Mouse (Mus musculus) neural tube, embryonic 14.5 days (tissue): Measurements from ENCODE around the gene Zfp775. TPM values are rescaled to one million over a fixed set of nuclear protein-coding genes. Genes with fewer than 3 reads are reported as not detected.
"Not testable (repeated sequence)": the region's sequence is repeated elsewhere in the genome, so short reads cannot be mapped to it uniquely, and the experiment has no call there.

Experiments
- ATAC-seq: fragments of 200-750 bp; cut with Nextera tagmentation; 2 replicates; pipeline ENCODE4 v1.8.0; 2017; ENCODE audit warnings: low read depth, mild to moderate bottlenecking, moderate TSS enrichment, moderate library complexity
- H3K27ac ChIP-seq: fragments of 300-500 bp; sonication (generic); 2 replicates; pipeline ENCODE4 v1.5.1; 2014; ENCODE audit warnings: low read depth, mild to moderate bottlenecking, control low read depth, low read length, moderate library complexity, mixed read lengths
- H3K27me3 ChIP-seq: fragments of 300-500 bp; sonication (generic); 2 replicates; pipeline ENCODE4 v1.6.1; 2014; ENCODE audit warnings: low read length; ENCODE audit not compliant: control insufficient read depth, insufficient read depth
- H3K36me3 ChIP-seq: fragments of 300-500 bp; sonication (generic); 2 replicates; pipeline ENCODE4 v1.6.1; 2014; ENCODE audit warnings: low read length, mixed read lengths; ENCODE audit not compliant: control insufficient read depth, insufficient read depth
- H3K4me1 ChIP-seq: fragments of 300-500 bp; sonication (generic); 2 replicates; pipeline ENCODE4 v1.6.1; 2014; ENCODE audit warnings: low read length; ENCODE audit not compliant: control insufficient read depth, insufficient read depth
- H3K4me2 ChIP-seq: fragments of 300-500 bp; sonication (generic); 2 replicates; pipeline ENCODE4 v1.6.1; 2014; ENCODE audit warnings: mild to moderate bottlenecking, low read depth, low read length, control low read depth
- H3K4me3 ChIP-seq: fragments of 300-500 bp; sonication (generic); 2 replicates; pipeline ENCODE4 v1.5.1; 2014; ENCODE audit warnings: low read depth, low read length, control low read depth, mixed read lengths
- H3K9ac ChIP-seq: fragments of 300-500 bp; sonication (generic); replicated peaks from 2 replicates; pipeline ENCODE4 v1.6.1; 2014; ENCODE audit warnings: low read depth, mild to moderate bottlenecking, control low read depth, low read length, mixed read lengths
- H3K9me3 ChIP-seq: fragments of 300-500 bp; sonication (generic); 2 replicates; pipeline ENCODE4 v1.6.1; 2016; ENCODE audit warnings: low read length; ENCODE audit not compliant: control insufficient read depth
- WGBS: fragments of 180-500 bp; shearing (Covaris S2); extraction: QIAGEN DNeasy Blood & Tissue Kit; methylation state at CpG from one replicate; pipeline ENCODE4 v1.1.7; 2014; 5-methylcytosine and 5-hydroxymethylcytosine counted together
- polyA plus RNA-seq: library from polyadenylated mRNA; unstranded; fragments of >200 nt; fragmentation: Nextera tagmentation; extraction: Ambion mirVana; gene quantifications from 2 replicates; pipeline ENCODE4 v1.2.1, GENCODE M21; 2014

Zfp775 gene
- polyA plus RNA-seq, 1 experiment from 2014 or later: 12.3 TPM

GRCm38 (mm10) chr6:48620031-48620430 lies 18.2 kb downstream of the Zfp775 start:
- Histone ChIP-seq H3K36me3 (peaks cover 18% of the 10 kb centered on the region), H3K27ac (no peak overlapping the region), H3K4me3 (no peak overlapping the region), H3K4me1 (no peaks in the 10 kb centered on the region), H3K9me3 (no peaks in the 10 kb centered on the region), H3K27me3 (no peaks in the 10 kb centered on the region), H3K4me2 (no peak overlapping the region), H3K9ac (no peak overlapping the region)
- 95% methylated on average over 30 of the region's 30 CpGs for WGBS
- ATAC-seq: no peak

- H3K36me3 ChIP-seq: peaks cover 18% of the 10 kb centered on the region
- WGBS: 90% methylated on average over 8 of the region's 8 CpGs
- not testable (repeated sequence) for H3K27ac ChIP-seq, H3K27me3 ChIP-seq, ATAC-seq, H3K4me1 ChIP-seq, H3K4me3 ChIP-seq, H3K9ac ChIP-seq, H3K9me3 ChIP-seq, H3K4me2 ChIP-seq
These were observed 20.5 kb downstream of the Zfp775 start for GRCm38 (mm10) chr6:48622186-48622843.

- H3K27me3 ChIP-seq: 0 out of 2 replicates have a peak, but pooled peaks cover 7% of the 10 kb centered on the region
- H3K27ac ChIP-seq: no peak overlapping the region
- no peak overlapping the region for H3K4me3 ChIP-seq
- no peak overlapping the region for H3K4me2 ChIP-seq
- no peak for ATAC-seq
- 29% methylated on average over 1 of the region's 1 CpGs for WGBS
- peaks cover 18% of the 10 kb centered on the region for H3K36me3 ChIP-seq
- H3K9me3 ChIP-seq: no peaks in the 10 kb centered on the region
- H3K4me1 ChIP-seq: no peaks in the 10 kb centered on the region
- no peak overlapping the region for H3K9ac ChIP-seq
These were observed 21.6 kb downstream of the Zfp775 start for GRCm38 (mm10) chr6:48623460-48623859.

GRCm38 (mm10) chr6:48626464-48626863 lies 24.6 kb downstream of the Zfp775 start, which contains the start of gene AI854703:
Gene AI854703 (plus strand): TSS chr6:48626764.
- ATAC-seq: no peak
- peak within 1 kb of the TSS; percentile 48 for H3K4me3 ChIP-seq
- H3K27ac ChIP-seq: no peak within 1 kb of the TSS
- peak within 1 kb of the TSS; percentile 55 for H3K9ac ChIP-seq
- H3K4me1 ChIP-seq: peaks cover 4% of the 10 kb centered on the region; the same call in 1 of the 2 replicates
- H3K4me2 ChIP-seq: peak within 1 kb of the TSS; percentile 73
- no peaks in the 10 kb centered on the region for H3K36me3 ChIP-seq
- H3K9me3 ChIP-seq: no peaks in the 10 kb centered on the region
- 0 out of 2 replicates have a peak, but pooled peaks cover 7% of the 10 kb centered on the region for H3K27me3 ChIP-seq
- 31% methylated on average over 8 of the region's 8 CpGs for WGBS

GRCm38 (mm10) chr6:48626984-48627383 lies 25.1 kb downstream of the Zfp775 start:
- under 1% methylated on average over 32 of the region's 32 CpGs for WGBS
- peak overlapping the region; percentile 55 for H3K9ac ChIP-seq
- no peak overlapping the region for H3K27ac ChIP-seq
- peak; percentile 47; the same call in 1 of the 2 replicates for ATAC-seq
- no peaks in the 10 kb centered on the region for H3K9me3 ChIP-seq
- peaks cover 4% of the 10 kb centered on the region; the same call in 1 of the 2 replicates for H3K4me1 ChIP-seq
- no peaks in the 10 kb centered on the region for H3K36me3 ChIP-seq
- peak overlapping the region; percentile 48 for H3K4me3 ChIP-seq
- H3K4me2 ChIP-seq: peak overlapping the region; percentile 73
- 0 out of 2 replicates have a peak, but pooled peaks cover 7% of the 10 kb centered on the region for H3K27me3 ChIP-seq

GRCm38 (mm10) chr6:48627511-48627924 lies 25.7 kb downstream of the Zfp775 start:
- no peak for ATAC-seq
- WGBS: 2% methylated on average over 7 of the region's 7 CpGs
- peak overlapping the region; percentile 48 for H3K4me3 ChIP-seq
- no peak overlapping the region for H3K27ac ChIP-seq
- peak overlapping the region; percentile 55 for H3K9ac ChIP-seq
- peak overlapping the region; percentile 73 for H3K4me2 ChIP-seq
- peaks cover 4% of the 10 kb centered on the region; the same call in 1 of the 2 replicates for H3K4me1 ChIP-seq
- no peaks in the 10 kb centered on the region for H3K36me3 ChIP-seq
- 0 out of 2 replicates have a peak, but pooled peaks cover 7% of the 10 kb centered on the region for H3K27me3 ChIP-seq
- H3K9me3 ChIP-seq: no peaks in the 10 kb centered on the region

- Histone ChIP-seq H3K9ac (no peak overlapping the region), H3K4me3 (no peak overlapping the region), H3K4me2 (no peak overlapping the region), H3K4me1 (peaks cover 4% of the 10 kb centered on the region; the same call in 1 of the 2 replicates), H3K27ac (no peak overlapping the region), H3K36me3 (no peaks in the 10 kb centered on the region), H3K27me3 (0 out of 2 replicates have a peak, but pooled peaks cover 7% of the 10 kb centered on the region), H3K9me3 (no peaks in the 10 kb centered on the region)
- ATAC-seq: no peak
- 80% methylated on average over 3 of the region's 3 CpGs for WGBS
These were observed 26.5 kb downstream of the Zfp775 start for GRCm38 (mm10) chr6:48628377-48628776.

GRCm38 (mm10) chr6:48628808-48629660 lies 27.2 kb downstream of the Zfp775 start:
- Histone ChIP-seq H3K9ac (peak overlapping the region; percentile 33), H3K4me3 (peak overlapping the region; percentile 39), H3K27ac (peak overlapping the region; percentile 40; the same call in 1 of the 2 replicates), H3K27me3 (0 out of 2 replicates have a peak, but pooled peaks cover 7% of the 10 kb centered on the region), H3K9me3 (no peaks in the 10 kb centered on the region), H3K4me1 (peaks cover 4% of the 10 kb centered on the region; the same call in 1 of the 2 replicates), H3K36me3 (no peaks in the 10 kb centered on the region), H3K4me2 (peak overlapping the region; percentile 74)
- WGBS: 7% methylated on average over 45 of the region's 54 CpGs
- ATAC-seq: peak; percentile 79
